In genomic region chr12:84876481-84877121, GRCm38 (mm10) we compare ENCODE assay signal across 8 mouse cellular contexts. TPM values are rescaled to one million over a fixed set of nuclear protein-coding genes. Genes with fewer than 3 reads are reported as not detected.
A peak's percentile ranks its signal among the peaks of the same experiment; 100 is the strongest.
DNase-seq lines count a peak whose midpoint lies in the region; ATAC-seq and TF ChIP-seq lines count a peak whose summit lies in the region.

Ltbp2 (minus strand) TSS chr12:84876532.

- H3K4me3 ChIP-seq in embryonic facial prominence, embryonic 14.5 days (ENCODE audit: low read depth, low read length): peak within 1 kb of the TSS; percentile 44
- H3K4me3 ChIP-seq in limb, embryonic 14.5 days (replicated peaks; ENCODE audit: low read length): peak within 1 kb of the TSS; percentile 37
- H3K4me3 ChIP-seq in midbrain, postnatal 0 days (ENCODE audit: low read depth, low read length): peak within 1 kb of the TSS; percentile 18

- DNase-seq in 3134 (ENCODE audit: extremely low read depth, insufficient read length, low spot score): peak; percentile 82
- DNase-seq in adrenal gland, postnatal 4 days (ENCODE audit: low spot score in 2 of 2): peak; percentile 86 to 88
- DNase-seq in embryonic facial prominence, embryonic 14.5 days (ENCODE audit: low spot score): peak; percentile 67
- DNase-seq in heart, adult 8-10 months (ENCODE audit: low spot score): peak; percentile 54
- peak; percentile 86 for DNase-seq in kidney, adult 9 months
- peak; percentile 49 for DNase-seq in limb, embryonic 14.5 days (ENCODE audit: low spot score)
- DNase-seq in midbrain, postnatal 0 days (ENCODE audit: low spot score): peak; percentile 63
- DNase-seq in spleen, postnatal 10 days (ENCODE audit: low spot score in 2 of 2): peak; percentile 96 to 97

- H3K4me2 ChIP-seq in embryonic facial prominence, embryonic 14.5 days (ENCODE audit: low read depth, low read length): peak within 1 kb of the TSS; percentile 63
- peak within 1 kb of the TSS; percentile 61 for H3K4me2 ChIP-seq in limb, embryonic 14.5 days (replicated peaks; ENCODE audit: low read depth, low read length, severe bottlenecking)
- peak within 1 kb of the TSS; percentile 40 for H3K4me2 ChIP-seq in midbrain, postnatal 0 days (ENCODE audit: low read depth, low read length, poor library complexity, severe bottlenecking)

- peaks cover 55% of the 10 kb centered on the region for H3K27me3 ChIP-seq in embryonic facial prominence, embryonic 14.5 days (replicated peaks; ENCODE audit: control insufficient read depth, insufficient read depth, low read length)
- peaks cover 55% of the 10 kb centered on the region for H3K27me3 ChIP-seq in limb, embryonic 14.5 days (ENCODE audit: control insufficient read depth, insufficient read depth, low read length)
- peaks cover 55% of the 10 kb centered on the region for H3K27me3 ChIP-seq in midbrain, postnatal 0 days (ENCODE audit: insufficient read depth, low read length)

- H3K9me3 ChIP-seq in embryonic facial prominence, embryonic 14.5 days (ENCODE audit: control insufficient read depth, low read length): no peaks in the 10 kb centered on the region
- no peaks in the 10 kb centered on the region for H3K9me3 ChIP-seq in limb, embryonic 14.5 days (ENCODE audit: control insufficient read depth, low read length)
- no peaks in the 10 kb centered on the region for H3K9me3 ChIP-seq in midbrain, postnatal 0 days (ENCODE audit: low read length)

- WGBS in embryonic facial prominence, embryonic 14.5 days: 3% methylated on average over 24 of the region's 34 CpGs
- 2% methylated on average over 34 of the region's 34 CpGs for WGBS in limb, embryonic 14.5 days
- 3% methylated on average over 34 of the region's 34 CpGs for WGBS in midbrain, postnatal 0 days

- no peak for TF ChIP-seq POLR2A in limb, embryonic 14.5 days (IDR thresholded peaks at IDR 0.05; ENCODE audit: borderline replicate concordance, extremely low read depth, insufficient read depth, insufficient read length)

- H3K27ac ChIP-seq in embryonic facial prominence, embryonic 14.5 days (replicated peaks; ENCODE audit: low read depth, low read length): no peak within 1 kb of the TSS
- no peak within 1 kb of the TSS for H3K27ac ChIP-seq in limb, embryonic 14.5 days (replicated peaks; ENCODE audit: low read depth, low read length)
- no peak within 1 kb of the TSS for H3K27ac ChIP-seq in midbrain, postnatal 0 days (ENCODE audit: low read depth, low read length)

- peak within 1 kb of the TSS; percentile 48 for H3K9ac ChIP-seq in embryonic facial prominence, embryonic 14.5 days (ENCODE audit: low read depth, low read length)
- peak within 1 kb of the TSS; percentile 40 for H3K9ac ChIP-seq in limb, embryonic 14.5 days (ENCODE audit: low read depth, low read length, severe bottlenecking)
- H3K9ac ChIP-seq in midbrain, postnatal 0 days (replicated peaks; ENCODE audit: low read length, poor library complexity, severe bottlenecking): no peak within 1 kb of the TSS

- ATAC-seq in embryonic facial prominence, embryonic 14.5 days (ENCODE audit: low read depth): peak; percentile 72
- no peak for ATAC-seq in limb, embryonic 14.5 days (ENCODE audit: low FRiP score, low read depth)
- no peak for ATAC-seq in midbrain, postnatal 0 days (ENCODE audit: low FRiP score)

- peak; percentile 79 for TF ChIP-seq CTCF in midbrain, postnatal 0 days (IDR thresholded peaks at IDR 0.05)

- peaks cover 2% of the 10 kb centered on the region; the same call in 1 of the 2 replicates for H3K4me1 ChIP-seq in embryonic facial prominence, embryonic 14.5 days (ENCODE audit: control insufficient read depth, insufficient read depth, low read length)
- H3K4me1 ChIP-seq in limb, embryonic 14.5 days (ENCODE audit: control insufficient read depth, insufficient read depth, low read length): peaks cover 12% of the 10 kb centered on the region; the same call in 1 of the 2 replicates
- no peaks in the 10 kb centered on the region for H3K4me1 ChIP-seq in midbrain, postnatal 0 days (ENCODE audit: insufficient read depth, low read length)

- no peaks in the 10 kb centered on the region for H3K36me3 ChIP-seq in embryonic facial prominence, embryonic 14.5 days (ENCODE audit: control insufficient read depth, insufficient read depth, low read length)
- no peaks in the 10 kb centered on the region for H3K36me3 ChIP-seq in limb, embryonic 14.5 days (ENCODE audit: control insufficient read depth, insufficient read depth, low read length)
- no peaks in the 10 kb centered on the region for H3K36me3 ChIP-seq in midbrain, postnatal 0 days (ENCODE audit: insufficient read depth, low read length)

RNA-seq across cellular contexts. Expression of gene Ltbp2, which starts in this region (rescaled TPM):
- 1 to 10 TPM; 6.9 to 7.1 TPM for total RNA-seq in adrenal gland, postnatal 4 days (2021)
- 9.2 and 11.2 TPM in 2 replicates for polyA plus RNA-seq in embryonic facial prominence, embryonic 14.5 days (2014; fragmentation: Nextera tagmentation; extraction: Ambion mirVana)
- total RNA-seq in heart, adult 8-10 months (2022): 1 to 10 TPM in 3 of 4 experiments, under 1 TPM in 1; 0.88 to 1.1 (median 1.1) TPM
- 12.3 and 17.1 TPM in 2 replicates for polyA plus RNA-seq in limb, embryonic 14.5 days (2012; rRNA removed)
- polyA plus RNA-seq in limb, embryonic 14.5 days (2014; fragmentation: Nextera tagmentation; extraction: Ambion mirVana): 4.4 and 5.2 TPM in 2 replicates
- 0.28 and 4.0 TPM in 2 replicates for total RNA-seq in midbrain, postnatal 0 days (2014; rRNA removed)
- 0.10 and 0.14 TPM in 2 replicates for polyA plus RNA-seq in midbrain, postnatal 0 days (2015; fragmentation: Nextera tagmentation; extraction: Ambion mirVana)
